Mouse (Mus musculus) hindbrain, embryonic 14.5 days (tissue): ENCODE data around the gene Pdlim7. TPM values are rescaled to one million over a fixed set of nuclear protein-coding genes. Genes with fewer than 3 reads are reported as not detected.

ENCODE experiments used
- ATAC-seq: fragments of 200-750 bp; cut with Nextera tagmentation; 2 replicates; pipeline ENCODE4 v1.8.0; 2017; ENCODE audit warnings: moderate number of reproducible peaks, mild to moderate bottlenecking, moderate TSS enrichment, moderate library complexity; ENCODE audit not compliant: low FRiP score
- DNase-seq: peaks from one replicate; pipeline ENCODE4 v3.0.0-alpha.2; 2015; ENCODE audit warnings: low spot score
- H3K27ac ChIP-seq: fragments of 300-500 bp; sonication (generic); 2 replicates; pipeline ENCODE4 v1.5.1; 2014; ENCODE audit warnings: mild to moderate bottlenecking, moderate library complexity
- H3K27me3 ChIP-seq: fragments of 300-500 bp; sonication (generic); 2 replicates; pipeline ENCODE4 v1.6.1; 2014; ENCODE audit warnings: mild to moderate bottlenecking, low read length, mixed read lengths; ENCODE audit not compliant: control insufficient read depth, insufficient read depth
- H3K36me3 ChIP-seq: fragments of 300-500 bp; sonication (generic); replicated peaks from 2 replicates; pipeline ENCODE4 v1.6.1; 2014; ENCODE audit not compliant: control insufficient read depth, insufficient read depth
- H3K4me1 ChIP-seq: fragments of 300-500 bp; sonication (generic); replicated peaks from 2 replicates; pipeline ENCODE4 v1.6.1; 2014; ENCODE audit warnings: antibody characterized with exemption, low read length, mixed read lengths; ENCODE audit not compliant: control insufficient read depth, insufficient read depth
- H3K4me2 ChIP-seq: fragments of 300-500 bp; sonication (generic); replicated peaks from 2 replicates; pipeline ENCODE4 v1.6.1; 2014; ENCODE audit warnings: mild to moderate bottlenecking, moderate library complexity
- H3K4me3 ChIP-seq: fragments of 300-500 bp; sonication (generic); replicated peaks from 2 replicates; pipeline ENCODE4 v1.5.1; 2014; ENCODE audit warnings: mild to moderate bottlenecking, low read length
- H3K9ac ChIP-seq: fragments of 300-500 bp; sonication (generic); 2 replicates; pipeline ENCODE4 v1.6.1; 2014
- H3K9me3 ChIP-seq: fragments of 300-500 bp; sonication (generic); 2 replicates; pipeline ENCODE4 v1.6.1; 2016; ENCODE audit warnings: low read length; ENCODE audit not compliant: control insufficient read depth
- WGBS: fragments of 180-500 bp; shearing (Covaris S2); extraction: QIAGEN DNeasy Blood & Tissue Kit; methylation state at CpG from one replicate; pipeline ENCODE4 v1.1.7; 2014; 5-methylcytosine and 5-hydroxymethylcytosine counted together
- polyA plus RNA-seq: library from polyadenylated mRNA; unstranded; fragments of >200 nt; fragmentation: Nextera tagmentation; extraction: Ambion mirVana; gene quantifications from 2 replicates; pipeline ENCODE4 v1.2.1, GENCODE M21; 2014

Pdlim7 gene
- polyA plus RNA-seq, 1 experiment from 2014 or later = 139 TPM

DNA sequence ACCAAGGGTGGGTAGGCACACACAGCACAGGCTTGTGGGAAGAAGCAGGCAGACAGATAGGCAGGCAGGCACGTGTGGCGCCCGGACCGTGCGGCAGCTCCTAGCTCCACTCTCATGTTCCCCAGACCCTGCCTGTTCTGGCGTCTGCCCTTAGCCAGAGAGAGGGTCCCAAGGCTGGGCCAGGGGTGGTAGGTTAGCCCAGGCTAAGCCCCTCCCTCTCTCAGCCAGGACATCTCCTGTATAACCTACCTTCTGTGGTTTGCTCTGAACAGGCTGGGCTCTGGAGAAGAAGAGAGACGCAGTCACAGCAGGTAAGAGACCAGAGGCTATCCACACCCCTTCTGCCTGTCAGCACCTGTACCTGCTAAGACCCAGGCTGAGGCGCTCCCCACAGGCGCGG, 4.9 kb downstream of the Pdlim7 start:
- Histone ChIP-seq H3K27me3 (no peaks in the 10 kb centered on the region), H3K4me1 (peaks cover 26% of the 10 kb centered on the region), H3K27ac (no peak overlapping the region), H3K36me3 (peaks cover 65% of the 10 kb centered on the region), H3K9me3 (no peaks in the 10 kb centered on the region), H3K9ac (no peak overlapping the region), H3K4me3 (no peak overlapping the region), H3K4me2 (no peak overlapping the region)
- WGBS = 94% methylated on average over 10 of the region's 10 CpGs
- DNase-seq (no peak), ATAC-seq (no peak)

DNA sequence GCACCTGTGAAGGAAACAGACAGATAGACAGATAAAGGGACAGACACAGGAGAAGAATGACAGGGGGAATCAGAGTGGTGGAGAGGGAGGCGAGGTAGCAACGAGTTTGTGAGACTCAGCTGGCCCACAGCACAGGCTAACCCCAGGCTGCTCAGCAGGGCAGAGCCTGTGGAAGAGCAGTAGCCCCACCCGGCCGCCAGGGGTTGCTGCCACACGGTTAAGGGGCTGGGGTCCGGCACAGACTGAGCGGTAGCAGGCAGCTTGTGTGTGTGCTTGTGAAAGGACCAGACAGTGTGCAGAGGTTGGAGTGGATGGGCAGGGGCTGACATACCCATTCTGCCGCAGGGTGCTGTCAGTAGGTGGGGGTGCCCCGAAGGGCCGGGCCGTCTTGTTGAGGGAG, 5.6 kb downstream of the Pdlim7 start:
- H3K4me1 ChIP-seq = peaks cover 24% of the 10 kb centered on the region
- ATAC-seq = no peak

DNA sequence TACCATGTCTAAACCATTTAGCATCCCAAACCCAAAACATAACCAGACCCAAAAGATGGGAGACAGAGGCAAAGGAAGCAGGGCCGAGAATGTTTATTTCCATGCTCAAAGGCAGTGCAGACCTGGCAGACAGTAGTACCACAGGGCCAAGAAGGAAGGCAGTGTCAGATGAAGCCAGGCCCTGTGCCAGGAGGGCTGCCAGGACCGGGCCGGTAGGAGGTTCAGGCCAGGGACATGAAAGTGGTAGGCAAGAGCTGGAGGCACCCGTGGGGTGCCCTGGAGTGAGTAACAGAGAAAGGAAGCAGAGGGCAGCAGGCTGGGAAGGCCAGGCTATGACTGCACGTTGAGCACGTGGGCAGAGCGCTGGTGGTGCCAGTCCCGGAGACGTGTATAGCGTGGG, 6.8 kb downstream of the Pdlim7 start:
- no peaks in the 10 kb centered on the region for H3K27me3 ChIP-seq
- DNase-seq = no peak
- H3K4me1 ChIP-seq = peaks cover 15% of the 10 kb centered on the region
- no peak overlapping the region for H3K4me2 ChIP-seq
- WGBS = 91% methylated on average over 10 of the region's 10 CpGs
- H3K9me3 ChIP-seq = no peaks in the 10 kb centered on the region
- no peak overlapping the region for H3K9ac ChIP-seq
- peaks cover 80% of the 10 kb centered on the region for H3K36me3 ChIP-seq
- no peak overlapping the region for H3K4me3 ChIP-seq
- ATAC-seq = no peak
- no peak overlapping the region for H3K27ac ChIP-seq

More for the DNA sequence above, 5.6 kb downstream of the Pdlim7 start:
- no peak overlapping the region for H3K4me2 ChIP-seq
- H3K4me3 ChIP-seq = no peak overlapping the region
- no peaks in the 10 kb centered on the region for H3K9me3 ChIP-seq
- DNase-seq = no peak
- H3K27me3 ChIP-seq = no peaks in the 10 kb centered on the region
- 65% methylated on average over 11 of the region's 11 CpGs for WGBS
- no peak overlapping the region for H3K27ac ChIP-seq
- peaks cover 71% of the 10 kb centered on the region for H3K36me3 ChIP-seq
- no peak overlapping the region for H3K9ac ChIP-seq

DNA sequence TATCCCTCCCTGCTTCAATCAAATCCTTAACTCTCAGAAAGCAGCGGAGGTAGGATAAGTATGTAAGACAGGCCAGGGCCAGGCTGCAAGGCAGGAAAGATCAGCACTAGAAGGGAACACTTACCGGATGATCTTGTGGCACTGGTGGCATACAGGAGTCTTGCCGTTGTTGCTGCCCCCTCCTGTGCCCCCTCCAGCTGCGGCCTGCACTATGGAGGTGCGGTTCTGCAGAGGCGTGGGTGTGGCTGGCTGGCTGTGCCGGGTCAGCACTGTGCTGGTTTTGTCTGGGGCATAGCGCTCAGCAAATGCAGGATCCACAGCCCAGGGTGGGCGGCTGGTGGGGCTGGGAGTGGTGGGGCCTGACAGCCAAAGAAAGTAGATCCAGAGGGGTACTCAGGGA, 7.7 kb downstream of the Pdlim7 start:
- Histone ChIP-seq H3K4me1 (peaks cover 6% of the 10 kb centered on the region), H3K36me3 (peaks cover 84% of the 10 kb centered on the region)
- ATAC-seq = no peak

DNA sequence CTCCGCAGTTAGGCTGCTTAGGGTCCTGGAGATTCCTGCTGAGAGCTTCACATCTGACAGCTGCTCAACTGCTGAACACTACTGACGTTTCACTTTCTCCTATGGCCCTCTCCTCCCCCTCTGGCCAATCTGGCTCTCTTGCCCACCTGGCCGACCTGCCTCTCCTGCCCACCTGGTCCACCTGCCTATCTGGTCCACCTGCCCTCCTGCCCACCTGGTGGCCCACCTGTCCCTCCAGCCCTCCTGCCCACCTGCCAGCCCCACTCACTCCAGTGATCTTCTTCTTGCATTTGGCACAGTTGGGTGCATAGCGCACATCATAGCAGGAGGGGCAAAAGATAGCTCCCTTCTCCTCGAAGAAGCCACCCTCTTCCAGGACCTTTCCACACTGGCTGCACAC, 9.1 kb downstream of the Pdlim7 start:
- no peak overlapping the region for H3K4me2 ChIP-seq
- DNase-seq (no peak), ATAC-seq (no peak)
- no peak overlapping the region for H3K27ac ChIP-seq
- peaks cover 84% of the 10 kb centered on the region for H3K36me3 ChIP-seq
- no peaks in the 10 kb centered on the region for H3K27me3 ChIP-seq
- H3K4me3 ChIP-seq = no peak overlapping the region
- no peak overlapping the region for H3K9ac ChIP-seq
- no peaks in the 10 kb centered on the region for H3K4me1 ChIP-seq
- WGBS = 85% methylated on average over 5 of the region's 5 CpGs
- H3K9me3 ChIP-seq = no peaks in the 10 kb centered on the region

More for the DNA sequence above, 7.7 kb downstream of the Pdlim7 start:
- H3K27ac ChIP-seq = no peak overlapping the region
- no peaks in the 10 kb centered on the region for H3K27me3 ChIP-seq
- no peaks in the 10 kb centered on the region for H3K9me3 ChIP-seq
- DNase-seq = no peak
- H3K4me2 ChIP-seq = no peak overlapping the region
- no peak overlapping the region for H3K9ac ChIP-seq
- 95% methylated on average over 9 of the region's 9 CpGs for WGBS
- no peak overlapping the region for H3K4me3 ChIP-seq

DNA sequence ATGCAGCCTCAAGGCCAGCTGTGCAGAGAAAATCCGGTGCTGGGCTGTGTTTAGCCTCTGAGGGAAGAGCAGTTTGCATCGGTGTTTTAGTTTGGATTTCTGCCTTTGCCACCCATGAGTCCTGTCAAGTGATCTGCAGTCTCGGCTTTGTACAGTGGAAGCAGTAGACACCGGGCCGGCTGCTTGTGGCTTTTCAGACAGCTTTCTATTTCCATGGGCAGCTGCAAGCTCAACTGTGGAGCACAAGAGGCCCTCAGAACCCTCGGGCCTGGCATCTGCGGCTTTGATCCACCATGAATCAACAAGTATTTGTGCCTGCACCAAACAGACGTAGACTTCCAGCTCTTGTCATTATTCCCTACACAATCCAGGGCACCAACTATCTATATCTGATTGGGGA, 11.1 kb downstream of the Pdlim7 start:
- no peak for ATAC-seq

DNA sequence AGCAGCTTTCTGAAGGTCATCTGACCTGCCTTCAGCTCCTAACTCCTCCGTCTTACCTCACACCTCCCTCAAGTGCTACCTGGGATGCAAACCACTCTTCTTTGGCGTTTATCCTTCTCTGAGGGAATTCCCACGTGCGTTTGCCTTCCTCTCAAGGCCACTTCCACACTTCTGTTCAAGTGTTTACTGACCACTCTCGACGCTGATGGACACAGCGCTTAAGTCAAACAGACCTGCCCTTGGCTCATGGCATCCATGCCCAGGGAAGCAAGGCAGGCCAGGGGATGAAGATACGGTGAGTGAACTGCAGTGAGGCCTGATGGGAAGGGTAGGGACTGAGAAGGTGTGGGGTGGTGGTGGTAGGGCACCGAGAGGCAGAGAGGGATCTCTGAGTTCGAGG, 12.9 kb downstream of the Pdlim7 start:
- Histone ChIP-seq H3K9me3 (no peaks in the 10 kb centered on the region), H3K4me1 (peaks cover 10% of the 10 kb centered on the region), H3K27ac (no peak overlapping the region), H3K9ac (no peak overlapping the region), H3K27me3 (no peaks in the 10 kb centered on the region), H3K4me2 (no peak overlapping the region), H3K36me3 (peaks cover 55% of the 10 kb centered on the region), H3K4me3 (no peak overlapping the region)
- 80% methylated on average over 10 of the region's 10 CpGs for WGBS
- ATAC-seq (no peak), DNase-seq (no peak)

More for the DNA sequence above, 11.1 kb downstream of the Pdlim7 start:
- H3K27me3 ChIP-seq = no peaks in the 10 kb centered on the region
- no peak for DNase-seq
- H3K4me1 ChIP-seq = no peaks in the 10 kb centered on the region
- no peak overlapping the region for H3K4me3 ChIP-seq
- no peak overlapping the region for H3K4me2 ChIP-seq
- peaks cover 74% of the 10 kb centered on the region for H3K36me3 ChIP-seq
- no peak overlapping the region for H3K9ac ChIP-seq
- no peaks in the 10 kb centered on the region for H3K9me3 ChIP-seq
- no peak overlapping the region for H3K27ac ChIP-seq
- 88% methylated on average over 8 of the region's 8 CpGs for WGBS

DNA sequence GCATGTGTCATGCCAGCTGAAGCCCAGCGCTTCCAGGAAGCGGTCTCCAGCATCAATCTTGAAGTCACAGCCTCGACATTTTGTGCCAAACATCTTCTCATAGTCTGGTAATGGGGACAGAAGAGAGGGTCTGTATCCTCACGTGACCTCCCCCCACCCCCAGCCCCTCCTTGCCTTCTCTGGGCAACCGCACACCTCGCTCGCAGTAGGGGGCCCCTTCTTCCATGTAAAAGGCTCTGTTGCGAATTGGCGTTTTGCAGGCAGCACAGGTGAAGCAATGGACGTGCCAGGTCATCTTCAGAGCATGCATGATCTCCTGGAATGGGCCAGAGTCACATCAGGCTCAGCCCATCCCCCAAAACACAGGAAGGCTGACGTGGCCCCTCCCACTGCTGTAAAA, 14.6 kb downstream of the Pdlim7 start:
- no peaks in the 10 kb centered on the region for H3K27me3 ChIP-seq
- H3K9ac ChIP-seq = no peak overlapping the region
- no peak for DNase-seq
- no peak for ATAC-seq
- no peak overlapping the region for H3K27ac ChIP-seq
- WGBS = 51% methylated on average over 11 of the region's 11 CpGs
- H3K4me2 ChIP-seq = no peak overlapping the region
- peaks cover 16% of the 10 kb centered on the region for H3K4me1 ChIP-seq
- H3K9me3 ChIP-seq = no peaks in the 10 kb centered on the region
- no peak overlapping the region for H3K4me3 ChIP-seq
- peaks cover 39% of the 10 kb centered on the region for H3K36me3 ChIP-seq

DNA sequence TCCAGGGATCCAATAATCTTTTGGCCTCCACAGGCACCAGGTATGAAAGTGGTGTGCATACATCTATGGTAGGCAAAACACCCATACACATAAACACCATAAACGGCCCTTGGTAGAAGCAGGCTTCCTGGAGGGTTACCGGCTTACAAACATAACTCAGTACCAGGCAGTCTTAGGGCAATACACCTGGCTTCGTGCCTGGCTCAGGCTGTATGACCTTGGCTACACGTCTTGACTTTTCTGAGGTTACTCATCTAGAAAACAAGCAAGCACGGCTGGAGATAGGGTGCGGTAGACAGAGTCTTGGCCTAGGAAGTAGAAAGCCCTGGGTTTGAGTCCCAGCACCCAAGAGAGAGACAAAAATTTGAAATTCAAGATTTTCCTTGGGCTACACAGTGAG, 16.8 kb downstream of the Pdlim7 start:
- Histone ChIP-seq H3K4me2 (no peak overlapping the region), H3K4me3 (no peak overlapping the region), H3K27ac (no peak overlapping the region), H3K36me3 (peaks cover 20% of the 10 kb centered on the region), H3K9me3 (no peaks in the 10 kb centered on the region), H3K27me3 (no peaks in the 10 kb centered on the region), H3K4me1 (peaks cover 16% of the 10 kb centered on the region), H3K9ac (no peak overlapping the region)
- DNase-seq (no peak), ATAC-seq (no peak)
- WGBS = 84% methylated on average over 6 of the region's 6 CpGs

DNA sequence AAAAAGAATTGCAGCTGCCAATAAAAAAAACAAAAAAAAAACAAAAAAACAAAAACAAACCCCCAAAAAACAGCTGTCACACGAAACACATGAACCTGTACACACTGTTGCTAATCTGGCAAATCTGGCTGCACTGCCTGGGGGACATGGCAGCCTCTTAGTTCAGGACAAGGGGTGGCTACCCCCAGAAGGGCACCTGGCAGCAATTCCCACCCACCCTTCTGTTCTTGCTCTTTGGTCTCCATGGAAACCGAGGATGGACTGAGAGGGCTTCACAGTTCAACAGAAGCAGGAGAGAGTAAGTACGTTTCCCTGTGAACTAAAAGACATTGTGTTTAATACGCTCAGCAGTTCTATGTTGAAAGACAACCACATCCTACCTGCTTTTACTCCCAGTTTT, 17.8 kb downstream of the Pdlim7 start:
- Histone ChIP-seq H3K4me2 (peak overlapping the region; percentile 7; the same call in 1 of the 2 replicates), H3K27me3 (no peaks in the 10 kb centered on the region), H3K36me3 (peaks cover 14% of the 10 kb centered on the region), H3K9me3 (no peaks in the 10 kb centered on the region), H3K4me3 (no peak overlapping the region), H3K27ac (no peak overlapping the region), H3K9ac (0 out of 2 replicates have a peak overlapping the region, but pooled peaks have one; percentile 32), H3K4me1 (peaks cover 16% of the 10 kb centered on the region)
- DNase-seq (no peak), ATAC-seq (no peak)
- 15% methylated on average over 4 of the region's 4 CpGs for WGBS
